Mouse (Mus musculus) regulatory T cell (primary cell): ENCODE data around the gene Atad2b.
"Not testable (repeated sequence)": the region's sequence is repeated elsewhere in the genome, so short reads cannot be mapped to it uniquely, and the experiment has no call there.

Source experiments
- in situ Hi-C: fragments of 300-600 bp; cut with MboI, MseI; formaldehyde crosslinking; loops from one replicate; pipeline ENCODE4 v1.15.1; 2025; ENCODE audit warnings: high pct_unique_total_duplicates

Gene Atad2b

DNA sequence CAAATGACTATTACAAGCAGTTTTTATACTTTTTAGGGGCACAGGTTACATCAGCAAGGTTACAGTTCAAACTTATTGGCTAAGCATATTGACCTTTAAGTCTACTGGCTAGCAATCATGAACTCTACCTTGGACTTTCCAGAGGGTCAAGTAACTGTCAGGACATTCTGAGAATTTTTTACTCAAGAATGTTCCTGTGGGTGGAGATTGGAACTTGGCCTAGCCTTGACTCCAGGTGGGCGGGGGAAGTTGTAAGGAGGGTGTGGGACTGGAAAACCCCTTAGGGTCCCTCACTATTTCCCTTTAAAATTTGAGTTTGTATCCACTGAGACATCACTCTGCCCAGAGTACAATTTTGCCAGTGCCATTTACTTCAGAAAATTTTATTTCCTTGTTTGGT lies 6.7 kb upstream of the Atad2b start:
- in situ Hi-C loops, result loop anchor here (5.0 kb wide), 1 partner anchor 73 kb away; no protein-coding TSS in a partner anchor

DNA sequence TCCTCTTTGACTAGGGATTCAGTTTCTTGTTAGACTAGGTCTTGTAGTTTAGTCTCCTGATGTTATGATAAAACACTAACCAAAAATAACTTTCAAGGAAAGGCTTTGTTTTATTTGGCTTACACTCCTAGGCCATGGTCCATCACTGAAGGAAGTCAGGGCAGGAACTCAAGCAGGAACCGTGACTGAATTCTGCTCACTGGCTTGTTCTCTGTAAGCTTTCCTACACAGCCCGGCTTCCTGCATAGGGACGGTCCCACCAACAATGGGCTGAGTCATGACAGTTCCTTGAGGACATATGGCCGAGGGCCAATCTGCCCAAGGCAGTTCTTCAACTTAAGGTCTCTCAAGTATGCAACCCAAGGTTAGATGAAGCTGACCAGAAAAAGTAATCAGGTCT lies 5.4 kb upstream of the Atad2b start:
- in situ Hi-C loops, result loop anchor here (5.0 kb wide), 1 partner anchor 74 kb away; no protein-coding TSS in a partner anchor

DNA sequence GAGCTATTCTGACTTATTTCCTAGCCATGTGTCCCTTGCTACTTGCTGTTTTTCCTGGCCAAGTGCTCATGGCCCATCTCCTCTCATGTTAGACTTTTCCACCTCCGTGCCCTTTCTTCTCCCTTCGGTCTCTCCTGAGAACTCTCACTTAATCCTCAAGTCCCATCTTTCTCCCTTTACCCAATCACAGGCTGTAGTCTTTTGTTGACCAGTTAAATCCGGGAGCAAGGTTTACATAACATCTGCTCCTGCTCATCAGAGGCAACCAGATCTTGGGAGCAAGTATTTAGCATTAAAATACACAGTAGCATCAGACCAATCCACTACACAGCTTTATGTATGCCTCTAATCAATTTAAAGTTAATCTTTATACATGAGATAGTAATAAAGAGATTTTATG lies 2.7 kb upstream of the Atad2b start:
- in situ Hi-C loops, result loop anchor here (5.0 kb wide), 1 partner anchor 77 kb away; no protein-coding TSS in a partner anchor

DNA sequence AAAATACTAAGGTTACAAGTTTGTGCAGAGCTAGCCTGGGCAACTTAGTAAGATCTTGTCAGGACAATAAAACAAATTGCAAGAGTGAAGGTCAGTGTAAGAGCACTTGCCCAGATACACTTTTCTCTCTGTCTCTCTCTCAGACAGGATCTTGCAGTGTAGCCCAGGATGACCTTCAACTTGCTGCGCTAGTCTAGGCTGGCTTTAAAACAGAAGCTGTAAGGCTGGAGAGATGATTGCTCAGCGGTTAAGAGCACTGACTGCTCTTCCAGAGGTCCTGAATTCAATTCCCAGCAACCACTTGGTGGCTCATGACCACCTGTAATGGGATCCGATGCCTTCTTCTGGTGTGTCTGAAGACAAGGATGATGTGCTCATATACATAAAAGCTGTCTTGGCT lies 2.2 kb upstream of the Atad2b start:
- in situ Hi-C loops, result loop anchor here (5.0 kb wide), 1 partner anchor 78 kb away; no protein-coding TSS in a partner anchor

DNA sequence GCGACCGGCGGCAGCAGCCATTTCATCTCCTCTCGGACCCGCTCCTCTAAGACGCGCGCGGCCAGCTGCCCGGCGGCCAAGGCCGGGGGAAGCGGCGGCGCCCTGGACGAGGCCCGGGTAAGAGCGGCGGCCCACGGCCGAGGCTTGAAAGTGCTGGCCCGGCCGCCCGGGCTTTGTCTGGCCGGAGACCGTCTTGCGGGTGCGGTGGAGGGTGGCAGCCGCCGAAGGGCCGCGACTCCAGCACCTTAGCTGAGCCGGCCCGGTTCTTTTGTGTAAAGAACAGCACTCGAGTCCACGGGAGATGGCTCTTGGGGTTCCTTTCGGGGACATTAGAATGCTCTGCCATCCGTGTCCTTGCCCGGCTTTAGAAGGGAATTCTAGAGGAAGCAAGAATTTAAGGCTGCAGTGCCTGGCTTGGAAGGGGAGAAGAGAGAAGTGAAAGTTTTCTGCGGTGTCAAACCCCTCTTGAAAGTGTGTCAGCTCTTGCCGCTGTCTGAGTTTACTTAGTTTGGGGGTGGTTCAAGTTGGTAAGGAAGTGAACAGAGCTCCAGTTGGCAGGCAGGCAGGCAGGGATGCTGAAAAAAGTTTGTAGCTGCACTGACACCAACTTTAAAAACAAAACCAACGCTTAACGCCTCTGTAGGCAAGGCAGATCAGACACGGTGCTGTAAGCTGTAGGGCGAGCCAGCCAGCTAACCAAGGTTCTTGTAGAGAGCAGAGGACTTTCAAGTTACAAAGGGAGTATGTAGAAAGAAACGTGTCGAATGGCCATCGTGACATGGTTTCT lies 845 bp downstream of the Atad2b start:
- in situ Hi-C loops, result no loop called here

DNA sequence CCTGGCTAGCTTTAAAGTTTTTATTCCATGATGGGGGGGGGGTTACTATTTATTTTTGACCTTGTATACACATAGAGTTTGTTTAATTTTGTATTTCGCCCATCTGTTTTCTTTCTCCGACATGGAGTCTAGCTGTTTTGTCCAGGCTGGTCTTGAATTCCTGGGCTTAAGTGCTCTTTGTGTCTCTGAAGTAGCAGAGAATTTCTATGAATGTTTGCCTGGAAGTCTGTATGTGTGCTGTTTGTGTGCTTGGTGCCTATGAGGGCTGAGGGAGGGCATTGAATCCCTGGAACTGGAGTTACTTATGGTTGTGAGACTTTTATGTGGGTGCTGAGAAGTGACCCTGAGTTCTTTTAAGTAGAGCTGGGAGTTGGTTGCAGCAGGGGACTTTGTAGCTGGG lies 11.0 kb downstream of the Atad2b start:
- in situ Hi-C loops, result no loop called here

DNA sequence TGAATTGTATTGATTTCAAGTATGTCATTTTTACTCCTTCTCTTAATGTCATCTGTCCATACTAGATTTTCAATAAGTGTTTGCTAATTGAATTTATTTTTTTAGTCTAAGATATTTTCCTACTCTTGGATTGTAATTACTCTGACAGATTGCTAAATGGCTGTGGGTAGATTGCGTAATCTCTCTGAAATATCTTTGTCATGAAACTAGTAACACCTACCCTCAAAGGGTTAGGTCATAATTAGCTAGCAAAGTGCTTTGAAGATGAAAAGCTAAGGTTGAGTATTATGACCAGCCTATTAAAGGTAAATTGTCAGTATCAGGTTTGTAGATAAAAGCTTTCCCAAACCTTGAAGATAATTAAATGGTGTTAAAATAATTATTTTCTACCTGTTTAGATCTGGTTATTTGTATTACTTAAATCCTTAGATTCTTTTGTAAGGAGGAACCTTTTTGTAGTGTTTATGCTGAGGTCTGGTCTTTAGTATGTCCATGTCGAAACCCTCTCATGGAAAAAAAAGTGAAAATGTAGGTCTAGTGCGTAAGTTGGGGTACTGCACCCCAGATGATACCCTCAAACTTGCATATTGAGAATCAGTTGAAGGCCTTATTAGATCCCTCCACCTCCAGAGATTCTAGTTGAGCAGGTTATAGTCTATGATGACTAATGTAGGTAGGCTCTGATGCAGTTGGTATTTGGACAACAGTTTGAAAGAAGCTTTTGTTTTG lies 13.8 kb downstream of the Atad2b start:
- in situ Hi-C loops, result no loop called here

DNA sequence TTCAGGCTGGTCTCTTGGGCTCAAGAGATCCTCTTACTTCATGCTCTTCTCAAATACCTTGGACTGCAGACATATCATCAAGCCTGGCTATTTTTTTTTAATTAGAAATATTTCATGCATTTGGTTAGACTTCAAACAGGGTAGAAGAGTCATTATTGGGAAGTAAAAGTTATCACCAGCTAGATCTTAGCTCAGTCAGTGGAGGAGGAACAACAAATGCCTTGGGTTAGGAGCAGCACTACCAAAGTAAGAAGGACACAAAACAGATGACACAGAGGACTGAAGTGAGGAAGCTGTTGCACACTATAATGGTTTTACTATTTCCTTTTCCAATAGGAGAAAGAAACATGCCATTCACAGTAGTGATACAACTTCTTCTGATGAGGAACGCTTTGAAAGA lies 35.1 kb downstream of the Atad2b start:
- in situ Hi-C loops, result no loop called here

DNA sequence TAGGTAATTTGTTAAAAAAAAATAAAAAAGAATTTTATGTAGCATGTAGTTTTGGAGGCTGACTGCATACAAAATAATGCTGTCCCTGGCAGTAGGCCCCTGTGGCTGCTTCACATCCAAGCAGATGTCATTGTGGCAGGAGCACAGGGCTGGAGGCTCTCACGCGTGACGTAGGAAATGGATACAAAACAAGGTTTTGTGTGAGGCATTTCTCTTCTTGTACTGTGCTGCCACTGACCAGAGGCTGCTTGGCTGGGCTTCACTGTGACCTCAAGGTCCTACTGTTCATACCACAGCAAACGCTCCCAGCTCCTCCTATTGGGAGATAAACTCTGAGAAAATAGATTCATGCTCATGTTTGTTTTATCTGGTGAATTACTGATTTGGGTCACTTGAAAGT lies 36.0 kb downstream of the Atad2b start:
- in situ Hi-C loops, result no loop called here

DNA sequence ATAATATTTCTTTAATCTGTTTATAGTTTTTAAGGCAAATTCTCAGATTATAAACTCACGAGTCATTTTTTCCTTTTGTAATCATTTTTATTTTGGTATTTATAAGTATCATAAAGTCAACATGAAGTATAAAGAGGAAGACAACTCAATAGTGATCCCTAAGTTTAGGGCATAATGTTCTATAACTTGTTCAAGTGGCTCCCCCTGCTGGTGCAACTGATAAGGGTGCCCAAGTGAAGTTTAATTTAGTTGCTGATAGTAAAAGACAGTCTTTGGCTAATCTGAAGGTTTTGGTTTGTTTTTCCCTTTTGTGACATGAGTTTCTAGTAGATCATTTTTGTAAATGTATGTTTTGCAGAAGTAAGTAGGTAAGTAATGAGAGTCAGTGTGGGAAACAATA lies 55.8 kb downstream of the Atad2b start:
- in situ Hi-C loops, result no loop called here

DNA sequence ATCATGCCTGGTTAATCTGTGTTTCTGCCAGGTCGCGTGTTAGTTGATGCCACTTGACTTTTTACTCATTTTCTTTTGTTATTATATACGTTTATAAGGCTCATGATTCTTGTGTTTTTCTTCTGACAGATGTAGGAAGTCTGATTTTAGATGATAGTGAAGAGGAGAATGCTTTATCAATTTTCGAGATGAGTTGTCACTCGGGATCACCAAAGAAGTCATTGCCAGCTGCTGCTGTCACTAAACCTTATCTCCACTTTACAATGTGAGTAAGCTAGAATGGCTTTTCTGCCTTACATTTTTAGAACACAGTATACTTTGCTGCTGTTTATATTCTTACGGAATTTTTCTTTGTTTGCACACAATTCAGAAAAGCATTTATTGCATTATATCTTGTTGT lies 61.2 kb downstream of the Atad2b start:
- in situ Hi-C loops, result no loop called here

DNA sequence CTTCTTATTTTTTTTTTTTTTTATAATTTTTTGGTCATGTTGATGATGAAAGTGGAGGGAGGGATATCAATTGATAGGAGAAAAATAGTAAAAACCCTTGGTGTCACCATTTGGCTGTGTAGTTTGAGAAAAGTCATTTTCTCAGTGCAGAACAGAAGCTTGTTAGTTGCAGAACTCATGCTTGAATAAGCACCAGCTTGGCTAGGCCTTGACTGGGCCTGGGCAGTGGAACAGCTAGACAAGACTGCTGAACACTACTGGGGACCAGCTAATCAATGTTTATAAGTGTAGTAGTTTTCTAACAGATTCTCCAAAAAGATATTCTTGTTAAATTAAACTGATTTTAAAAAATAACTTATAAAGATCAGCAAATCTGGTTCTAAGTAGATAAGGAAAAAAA lies 79.8 kb downstream of the Atad2b start:
- in situ Hi-C loops, result no loop called here

DNA sequence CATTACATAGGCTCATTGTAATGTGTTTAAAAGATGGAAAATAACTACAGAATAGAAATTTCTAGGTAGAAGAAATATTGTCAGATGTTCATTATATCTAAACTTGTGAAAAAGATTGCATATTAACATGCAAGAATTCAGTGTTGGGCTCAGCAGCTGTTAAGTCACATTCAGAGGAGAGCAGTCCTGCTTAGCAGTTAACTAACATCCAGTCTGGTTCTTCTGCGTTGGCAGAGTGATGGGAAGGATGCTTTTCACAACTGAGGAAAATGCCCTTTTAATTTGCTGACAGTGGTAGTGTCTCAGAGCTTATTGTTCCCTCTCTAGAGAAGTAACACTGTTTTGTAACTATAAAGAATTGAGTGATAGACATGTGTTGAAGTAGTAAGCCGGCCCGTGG lies 88.2 kb downstream of the Atad2b start:
- in situ Hi-C loops, result no loop called here

DNA sequence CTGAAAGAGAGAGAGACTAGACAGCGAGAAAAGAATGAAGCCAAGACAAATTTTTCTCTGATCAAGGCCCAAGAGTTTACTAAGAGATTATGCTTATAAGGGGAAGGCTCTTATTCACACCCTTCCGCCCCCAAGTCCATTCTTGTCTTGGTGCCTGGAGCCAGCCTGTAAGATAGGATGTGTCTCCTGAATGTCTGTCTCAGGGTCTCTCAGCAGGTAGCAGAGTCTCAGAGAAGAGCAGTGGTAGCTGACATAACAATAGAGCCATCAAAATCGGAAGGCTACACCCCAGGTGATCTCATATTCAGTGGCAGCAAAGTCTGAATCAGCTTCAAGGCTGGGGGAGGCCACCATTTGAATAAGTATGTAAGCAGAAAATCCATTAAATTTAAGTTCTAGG lies 88.6 kb downstream of the Atad2b start:
- in situ Hi-C loops, result not testable (repeated sequence)

DNA sequence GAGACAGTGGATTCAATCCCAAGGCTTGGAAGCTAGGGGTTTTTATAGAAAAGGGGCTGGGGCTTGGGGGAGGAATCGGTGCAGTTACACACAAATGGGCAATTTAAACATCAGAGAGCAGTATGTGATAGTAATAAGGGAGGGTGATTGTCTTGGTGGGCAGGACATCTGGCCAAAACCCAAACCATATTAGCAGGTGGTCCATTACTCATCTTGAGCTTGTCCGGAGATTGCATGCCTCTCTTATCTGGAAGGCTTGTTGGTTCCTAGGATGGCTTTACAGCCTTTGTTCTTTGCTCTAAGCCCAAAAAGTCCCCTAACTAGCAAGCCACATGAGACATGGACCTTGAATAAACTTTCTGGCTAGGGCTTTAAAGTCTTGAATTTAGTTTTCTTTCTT lies 91.5 kb downstream of the Atad2b start:
- in situ Hi-C loops, result not testable (repeated sequence)

DNA sequence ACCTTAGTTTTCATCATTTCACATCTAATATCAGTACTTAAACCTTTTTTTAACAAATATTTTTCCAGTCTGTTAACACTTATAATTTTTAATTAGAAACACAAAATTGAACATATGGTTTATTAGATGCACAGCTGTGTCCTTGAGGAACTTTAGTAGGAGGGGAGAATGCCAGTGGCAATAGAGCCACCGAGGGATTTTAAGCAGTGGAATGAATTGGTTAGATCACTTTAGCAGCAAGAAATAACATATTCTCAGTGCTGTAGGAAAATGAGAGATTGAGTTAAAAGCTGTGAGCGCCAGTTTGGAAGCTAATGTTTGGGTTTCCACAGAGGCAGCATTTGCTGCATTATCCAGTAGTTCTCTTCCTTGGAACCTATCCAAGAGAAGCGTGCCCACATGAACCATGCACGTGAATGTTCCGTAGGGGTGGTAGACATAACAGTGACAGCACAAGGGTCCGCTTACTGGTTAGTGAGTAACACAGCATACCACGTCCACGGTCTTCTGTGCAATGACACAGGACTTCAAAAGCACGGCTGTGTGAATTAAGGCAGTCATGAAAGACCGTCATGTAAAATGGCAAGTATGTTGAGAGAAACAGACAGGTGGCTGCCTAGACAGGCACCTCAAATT lies 108.2 kb downstream of the Atad2b start:
- in situ Hi-C loops, result no loop called here

DNA sequence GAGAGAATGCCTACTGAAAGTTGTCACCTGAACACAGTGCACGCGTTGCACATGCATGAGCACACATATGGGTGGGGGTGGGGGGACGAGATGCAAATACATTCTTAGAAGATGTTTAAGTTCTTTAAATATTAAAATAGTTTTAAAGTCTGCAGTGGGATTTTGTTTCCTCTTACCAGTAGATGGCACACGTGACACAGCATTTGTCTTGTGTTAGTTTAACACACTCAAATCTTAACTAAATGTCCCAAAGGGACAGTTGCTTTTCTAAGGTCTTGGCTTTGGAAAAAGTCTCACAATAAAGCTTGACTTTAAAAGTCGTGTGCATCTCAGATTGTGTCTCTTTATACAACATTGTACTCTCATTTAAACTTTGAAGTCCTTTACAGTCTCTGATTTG lies 111.9 kb downstream of the Atad2b start:
- in situ Hi-C loops, result no loop called here

DNA sequence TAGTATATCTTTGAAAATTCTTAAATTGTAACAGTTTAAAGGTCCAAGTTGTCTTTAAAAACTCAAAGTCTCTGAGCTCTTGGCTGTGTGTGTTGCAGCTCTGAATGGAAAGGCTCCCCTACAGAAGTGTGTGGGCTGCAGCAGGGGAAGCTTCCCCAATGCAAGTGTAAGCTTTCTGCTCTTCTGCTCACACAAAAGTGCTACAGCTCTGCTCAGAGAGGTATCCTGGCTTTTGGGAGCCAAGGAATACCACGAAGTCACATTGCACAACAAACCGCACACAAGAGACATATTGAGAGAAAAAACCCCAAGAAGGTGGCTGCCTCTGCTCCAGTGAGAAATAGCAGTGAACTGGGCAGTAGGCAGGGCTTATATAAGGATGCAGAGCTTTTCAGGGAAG lies 120.9 kb downstream of the Atad2b start:
- in situ Hi-C loops, result no loop called here

DNA sequence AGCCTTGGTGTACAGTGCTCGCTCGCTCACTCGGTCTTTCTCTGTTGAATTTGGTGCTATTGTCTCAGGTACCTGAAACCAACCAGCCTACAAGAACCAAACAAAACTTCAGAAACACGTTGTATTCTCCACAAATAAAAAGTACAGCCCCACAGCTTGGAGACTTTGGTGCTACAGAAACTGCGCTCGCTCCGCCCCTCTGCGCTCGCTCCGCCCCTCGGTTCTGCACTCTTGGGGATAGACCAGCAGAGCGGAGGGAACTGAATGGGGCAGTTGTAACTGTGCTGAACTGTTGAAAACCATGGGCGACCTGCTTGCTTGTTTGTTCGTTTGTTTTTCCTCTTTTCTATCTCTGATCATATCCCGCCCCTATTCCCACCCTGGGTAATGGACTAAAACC lies 127.0 kb downstream of the Atad2b start:
- in situ Hi-C loops, result no loop called here

DNA sequence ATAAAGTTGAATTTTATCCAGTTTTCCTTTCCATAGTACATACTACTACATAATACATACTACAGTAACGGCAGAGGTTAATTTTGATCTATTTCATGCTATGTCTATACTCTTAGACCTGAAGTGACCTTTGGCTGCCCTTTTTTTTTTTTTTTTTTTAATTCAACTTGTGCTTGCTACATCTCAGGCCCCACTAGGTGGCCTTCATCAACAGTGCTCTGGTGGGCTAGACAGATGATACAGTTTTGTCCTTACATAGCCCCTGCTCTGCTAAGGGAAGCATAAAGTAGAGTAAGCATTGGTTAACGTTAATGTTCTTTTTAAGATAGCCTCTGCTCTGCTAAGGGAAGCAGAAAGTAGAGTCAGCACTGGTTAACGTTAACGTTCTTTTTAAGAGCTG lies 131.0 kb downstream of the Atad2b start:
- in situ Hi-C loops, result no loop called here

DNA sequence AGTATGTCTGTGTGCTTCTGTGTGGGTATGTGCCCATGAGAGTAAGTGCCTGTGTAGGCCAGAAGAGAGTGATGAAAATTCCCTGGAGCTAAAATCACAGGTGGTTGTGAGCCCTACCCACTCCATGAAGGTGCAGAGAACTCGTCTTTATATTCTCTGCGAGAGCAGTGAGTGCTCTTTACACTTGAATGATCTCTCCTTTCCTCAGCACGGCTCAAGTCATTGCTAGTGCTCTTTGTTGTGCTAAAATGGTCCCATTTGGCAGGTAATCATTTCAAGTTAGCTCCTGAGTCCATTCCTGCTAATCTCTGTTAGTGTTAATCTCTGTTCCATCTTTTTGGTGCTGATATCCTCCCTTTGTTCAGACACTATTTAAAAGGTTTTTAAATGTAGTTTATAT lies 150.4 kb downstream of the Atad2b start:
- in situ Hi-C loops, result no loop called here

DNA sequence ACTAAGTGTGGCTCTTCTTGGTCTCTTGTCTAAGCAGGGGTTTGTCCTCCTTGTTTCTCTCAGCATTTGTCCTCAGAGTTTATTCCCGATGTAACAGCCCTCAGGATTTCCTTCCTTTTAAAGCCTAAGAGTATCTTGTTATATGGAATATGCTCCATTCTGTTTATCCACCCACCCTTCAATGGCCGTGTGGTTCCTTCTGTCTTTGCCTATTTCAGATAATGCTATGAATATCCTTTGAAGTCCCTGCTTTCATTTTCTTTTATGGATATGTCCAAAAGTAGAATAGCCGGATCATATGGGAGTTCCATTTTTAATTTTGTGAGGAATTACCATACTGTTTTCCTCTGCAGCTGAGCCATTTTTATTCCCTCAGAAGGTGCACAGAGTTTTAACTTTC lies 153.0 kb downstream of the Atad2b start:
- in situ Hi-C loops, result no loop called here

DNA sequence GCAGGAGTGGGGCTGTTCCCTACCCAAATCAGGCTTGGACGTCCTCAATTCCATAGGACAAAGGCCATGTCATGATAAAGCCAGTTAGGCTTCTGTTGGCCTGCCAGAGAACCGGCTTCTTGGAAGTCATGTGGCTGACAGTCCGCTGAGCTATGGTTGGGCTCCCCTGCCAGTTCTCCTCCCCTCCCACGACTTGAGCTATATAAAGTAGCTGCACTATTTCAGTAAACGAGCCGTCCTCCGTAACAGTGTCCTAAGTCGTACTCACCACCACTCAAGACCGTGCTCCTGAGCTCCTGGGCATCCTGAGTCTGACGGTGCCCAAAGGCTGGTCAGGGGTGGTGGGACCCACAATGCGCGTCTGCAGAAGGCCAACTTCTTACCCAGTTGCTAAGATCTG lies 156.0 kb downstream of the Atad2b start:
- in situ Hi-C loops, result no loop called here
